Mouse (Mus musculus) small intestine, adult 2 months (tissue): ENCODE results near the gene Bcl7a. TPM values are rescaled to one million over a fixed set of nuclear protein-coding genes. Genes with fewer than 3 reads are reported as not detected.

Experiments
- H3K27ac ChIP-seq: fragments of 200-500 bp; 2 replicates; pipeline ENCODE4 v1.5.1; 2012; ENCODE audit warnings: low read depth, low read length, control low read depth, inconsistent platforms; ENCODE audit not compliant: insufficient read depth
- H3K27me3 ChIP-seq: fragments of 200-500 bp; 2 replicates; pipeline ENCODE4 v1.6.1; 2012; ENCODE audit warnings: mild to moderate bottlenecking, moderate library complexity, low read length, inconsistent platforms; ENCODE audit not compliant: control insufficient read depth, insufficient read depth
- H3K36me3 ChIP-seq: fragments of 200-500 bp; 2 replicates; pipeline ENCODE4 v1.6.1; 2012; ENCODE audit warnings: mild to moderate bottlenecking, low read length, control low read depth, inconsistent platforms; ENCODE audit not compliant: control insufficient read depth, insufficient read depth
- H3K4me1 ChIP-seq: fragments of 200-500 bp; 2 replicates; pipeline ENCODE4 v1.6.1; 2012; ENCODE audit warnings: low read length, inconsistent platforms, mixed read lengths; ENCODE audit not compliant: control insufficient read depth, insufficient read depth, insufficient read length
- H3K4me3 ChIP-seq: fragments of 200-500 bp; 2 replicates; pipeline ENCODE4 v1.5.1; 2012; ENCODE audit warnings: low read depth, mild to moderate bottlenecking, control low read depth, inconsistent platforms, low read length, moderate library complexity
- CTCF ChIP-seq: fragments of 200-500 bp; IDR thresholded peaks from 2 replicates; pipeline ENCODE4 v1.5.1; 2012; ENCODE audit warnings: low read depth, mild to moderate bottlenecking, control low read depth, inconsistent platforms, low read length, moderate library complexity, mixed read lengths; ENCODE audit not compliant: insufficient replicate concordance, insufficient read length; ENCODE audit errors: extremely low read depth
- POLR2A ChIP-seq: fragments of 200-500 bp; IDR thresholded peaks from 2 replicates; pipeline ENCODE4 v1.6.1; 2012; ENCODE audit warnings: low read depth, mild to moderate bottlenecking, control low read depth, inconsistent platforms, low read length, moderate library complexity
- WGBS: fragments of 180-500 bp; shearing (Covaris S2); methylation state at CpG from one replicate; pipeline ENCODE4 v1.1.7; 2018; 5-methylcytosine and 5-hydroxymethylcytosine counted together
- polyA plus RNA-seq: library from polyadenylated mRNA; depleted of rRNA; stranded (reverse); fragments of >200 nt; gene quantifications from 2 replicates; pipeline ENCODE4 v1.2.3, GENCODE M21; 2012

Bcl7a gene
- polyA plus RNA-seq, 1 experiment = 2.8 TPM

- H3K4me3 ChIP-seq = no peak overlapping the region
- H3K4me1 ChIP-seq = peaks cover 13% of the 10 kb centered on the region
- H3K27ac ChIP-seq = no peak overlapping the region
- 58% methylated on average over 2 of the region's 2 CpGs for WGBS
- no peak for TF ChIP-seq CTCF
- TF ChIP-seq POLR2A = no peak
- 0 out of 2 replicates have a peak, but pooled peaks cover 1% of the 10 kb centered on the region for H3K36me3 ChIP-seq
- H3K27me3 ChIP-seq = no peaks in the 10 kb centered on the region
Measured at GRCm38 (mm10) chr5:123347985-123348384, 4.4 kb downstream of the Bcl7a start.

DNA sequence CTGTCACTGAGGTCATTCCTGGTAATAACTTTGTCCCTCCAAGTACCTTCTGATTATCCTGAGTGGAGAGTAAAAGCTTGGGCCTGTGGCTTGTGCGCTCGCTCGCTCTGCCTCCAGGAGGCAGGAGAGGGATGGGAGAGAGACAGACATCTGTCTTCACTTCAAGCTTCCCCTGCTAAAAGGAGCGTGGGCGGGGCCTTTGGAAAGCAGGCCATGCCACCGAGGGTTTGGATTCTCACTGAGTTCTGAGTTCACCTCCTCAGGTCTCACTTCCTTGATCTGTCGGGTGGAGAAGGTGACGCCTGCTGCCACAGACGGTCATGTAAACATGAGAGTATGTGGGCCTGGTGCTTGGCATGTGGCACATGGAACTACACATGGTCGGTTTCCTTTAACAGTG lies 6.8 kb downstream of the Bcl7a start:
- no peak overlapping the region for H3K27ac ChIP-seq
- H3K36me3 ChIP-seq = peaks cover 1% of the 10 kb centered on the region; the same call in 1 of the 2 replicates
- H3K4me3 ChIP-seq = no peak overlapping the region
- peaks cover 13% of the 10 kb centered on the region for H3K4me1 ChIP-seq
- no peak for TF ChIP-seq POLR2A
- TF ChIP-seq CTCF = no peak
- 43% methylated on average over 10 of the region's 10 CpGs for WGBS
- no peaks in the 10 kb centered on the region for H3K27me3 ChIP-seq

DNA sequence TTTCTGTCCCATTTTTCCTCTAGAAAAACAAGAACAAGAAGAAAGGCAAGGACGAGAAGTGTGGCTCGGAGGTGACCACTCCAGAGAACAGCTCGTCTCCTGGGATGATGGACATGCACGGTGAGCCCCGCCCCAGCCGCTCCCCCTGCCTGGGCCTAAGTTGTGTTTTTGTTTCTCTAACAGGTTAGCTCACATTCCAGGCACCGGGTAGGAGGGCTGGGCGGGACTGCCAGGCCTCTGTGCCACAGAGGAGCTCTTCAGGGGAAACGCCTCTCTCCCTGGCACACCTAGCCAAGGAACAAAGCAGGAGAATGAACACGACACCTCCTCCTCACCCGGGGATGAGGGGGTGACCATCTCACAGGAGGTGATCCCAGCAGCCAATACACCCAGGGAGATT lies 12.3 kb downstream of the Bcl7a start:
- H3K27me3 ChIP-seq = no peaks in the 10 kb centered on the region
- H3K27ac ChIP-seq = no peak overlapping the region
- WGBS = 60% methylated on average over 11 of the region's 11 CpGs

DNA sequence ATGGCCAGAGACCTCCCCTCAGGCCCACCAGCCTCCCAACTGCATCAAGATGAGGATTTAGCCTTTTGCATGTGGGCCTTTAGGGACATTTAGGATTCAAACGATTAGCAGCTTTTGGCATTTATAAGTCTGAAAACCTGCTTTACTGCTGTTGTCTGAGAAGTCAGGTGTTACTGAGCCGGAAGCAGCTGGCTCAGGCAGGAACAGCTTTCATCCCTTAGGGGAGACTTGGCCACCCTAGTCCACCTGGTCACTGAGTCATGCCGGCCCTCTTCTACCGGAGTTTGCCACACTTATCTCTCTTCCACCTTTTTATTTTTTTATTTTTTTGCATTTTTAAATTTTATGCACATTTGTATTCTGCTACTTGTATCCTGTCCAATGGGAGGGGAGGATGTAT lies 13.6 kb downstream of the Bcl7a start:
- Histone ChIP-seq H3K36me3 (peaks cover 16% of the 10 kb centered on the region), H3K27me3 (no peaks in the 10 kb centered on the region), H3K4me1 (no peaks in the 10 kb centered on the region), H3K4me3 (no peak overlapping the region), H3K27ac (no peak overlapping the region)
- TF ChIP-seq CTCF (no peak), POLR2A (no peak)
- WGBS = 85% methylated on average over 4 of the region's 4 CpGs

More for the DNA sequence above, 12.3 kb downstream of the Bcl7a start:
- TF ChIP-seq POLR2A (no peak), CTCF (no peak)
- Histone ChIP-seq H3K4me3 (no peak overlapping the region), H3K4me1 (no peaks in the 10 kb centered on the region), H3K36me3 (peaks cover 15% of the 10 kb centered on the region)

DNA sequence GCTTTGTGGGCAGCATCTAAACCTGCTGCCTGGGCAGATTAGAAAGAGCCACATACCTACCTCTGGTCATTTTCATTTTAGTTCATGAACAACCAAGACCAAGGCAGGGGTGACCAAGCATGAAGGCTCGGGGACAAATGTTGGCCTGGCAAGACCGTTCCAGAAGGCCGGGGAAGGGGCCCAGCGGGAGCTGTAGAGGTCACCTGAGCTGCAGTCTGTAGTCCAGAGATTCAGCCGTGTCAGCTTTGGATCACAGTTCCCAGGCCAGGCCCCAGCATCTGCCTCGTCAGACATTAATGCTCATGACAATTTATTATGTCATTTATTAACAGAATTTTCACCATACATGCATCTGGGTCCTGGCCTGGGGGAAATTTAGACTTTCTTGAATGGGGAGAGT lies 15.8 kb downstream of the Bcl7a start:
- Histone ChIP-seq H3K27ac (no peak overlapping the region), H3K4me1 (peaks cover 2% of the 10 kb centered on the region; the same call in 1 of the 2 replicates), H3K4me3 (no peak overlapping the region), H3K36me3 (peaks cover 16% of the 10 kb centered on the region), H3K27me3 (no peaks in the 10 kb centered on the region)
- TF ChIP-seq POLR2A = no peak
- TF ChIP-seq CTCF = no peak
- WGBS = 91% methylated on average over 6 of the region's 6 CpGs

- WGBS = 87% methylated on average over 4 of the region's 4 CpGs
- Histone ChIP-seq H3K27ac (no peak overlapping the region), H3K27me3 (no peaks in the 10 kb centered on the region), H3K36me3 (peaks cover 5% of the 10 kb centered on the region), H3K4me1 (peaks cover 2% of the 10 kb centered on the region; the same call in 1 of the 2 replicates), H3K4me3 (no peak overlapping the region)
- TF ChIP-seq CTCF (no peak), POLR2A (no peak)
Measured at GRCm38 (mm10) chr5:123362911-123363310, 19.3 kb downstream of the Bcl7a start.

GRCm38 (mm10) chr5:123364302-123364971 lies 20.8 kb downstream of the Bcl7a start:
- no peaks in the 10 kb centered on the region for H3K27me3 ChIP-seq
- TF ChIP-seq POLR2A (no peak), CTCF (no peak)
- 75% methylated on average over 11 of the region's 11 CpGs for WGBS
- H3K36me3 ChIP-seq = peaks cover 4% of the 10 kb centered on the region; the same call in 1 of the 2 replicates
- peak overlapping the region; percentile 68 for H3K27ac ChIP-seq
- H3K4me1 ChIP-seq = peaks cover 2% of the 10 kb centered on the region; the same call in 1 of the 2 replicates
- H3K4me3 ChIP-seq = no peak overlapping the region
